Mouse (Mus musculus) cerebellum, adult 8-10 months (tissue): Measurements from ENCODE around the gene Samsn1.

ENCODE experiments used
- DNase-seq: peaks from one replicate; pipeline ENCODE4 v3.0.0; 2022

Gene Samsn1

DNA sequence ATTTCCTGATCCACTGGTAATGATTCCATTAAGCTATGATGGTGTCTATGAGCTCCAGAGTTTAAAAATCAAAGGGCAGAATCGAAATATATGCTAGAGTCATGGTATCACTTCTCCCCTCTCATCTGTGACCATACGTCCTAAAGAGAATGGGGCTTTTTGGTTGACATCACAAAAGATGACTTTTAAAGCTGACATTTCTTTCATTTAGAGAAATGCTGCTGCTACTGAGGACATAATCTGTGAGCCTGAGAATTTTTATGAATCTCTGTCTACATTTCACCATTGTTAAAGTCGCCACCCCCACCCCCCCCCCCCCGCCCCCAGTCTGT lies 91.9 kb downstream of the Samsn1 start:
- no peak for DNase-seq

DNA sequence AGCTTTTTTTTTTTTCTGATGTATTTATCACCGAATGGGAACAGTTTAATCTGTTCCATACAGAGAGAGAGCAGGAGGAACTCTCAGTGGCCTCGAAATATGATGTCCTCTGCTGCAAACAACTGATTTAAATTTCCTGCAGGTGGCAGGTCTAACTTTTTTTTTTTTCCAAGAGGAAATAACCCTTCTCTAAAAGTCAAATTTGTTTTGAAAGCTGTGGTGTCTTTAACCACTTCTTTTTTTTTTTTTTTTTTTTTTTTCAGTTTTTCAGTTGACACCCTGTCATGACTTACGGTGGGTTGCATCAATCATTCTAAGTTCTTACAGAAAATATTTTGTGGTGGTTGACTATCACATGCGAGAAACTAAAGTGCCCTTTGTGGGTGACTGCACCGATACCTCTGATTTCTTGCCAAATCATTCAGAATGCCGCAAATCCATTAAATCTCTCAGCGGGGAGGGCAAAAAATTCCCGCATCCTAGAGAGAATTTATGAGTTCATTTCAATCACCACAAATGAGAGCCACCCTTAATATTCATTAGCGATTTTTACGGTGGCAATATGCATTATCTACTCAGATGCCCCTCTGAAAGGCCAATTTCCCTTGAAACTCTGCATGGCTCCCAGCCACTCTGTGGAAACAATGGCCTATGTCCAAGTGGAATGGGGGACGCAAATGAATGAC lies 92.4 kb downstream of the Samsn1 start:
- DNase-seq, result no peak

DNA sequence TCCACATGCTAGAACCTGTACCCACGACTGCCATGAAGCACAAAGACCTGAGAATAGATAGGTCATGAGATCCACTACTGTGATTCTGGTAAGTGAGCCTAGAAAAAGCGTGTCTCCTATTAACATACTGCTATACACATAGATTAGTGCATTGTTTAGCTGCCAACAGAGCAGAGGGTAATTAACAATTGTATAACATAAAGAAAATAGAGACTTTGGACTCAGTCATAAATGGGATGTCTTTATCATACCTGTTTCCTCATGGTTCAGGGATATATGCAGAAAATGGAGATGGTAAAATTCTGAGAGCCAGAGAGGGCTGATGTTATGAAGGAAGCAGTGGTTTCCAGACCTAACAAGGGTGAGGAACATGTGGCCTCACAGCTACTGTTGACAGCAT lies 95.6 kb downstream of the Samsn1 start:
- no peak for DNase-seq

DNA sequence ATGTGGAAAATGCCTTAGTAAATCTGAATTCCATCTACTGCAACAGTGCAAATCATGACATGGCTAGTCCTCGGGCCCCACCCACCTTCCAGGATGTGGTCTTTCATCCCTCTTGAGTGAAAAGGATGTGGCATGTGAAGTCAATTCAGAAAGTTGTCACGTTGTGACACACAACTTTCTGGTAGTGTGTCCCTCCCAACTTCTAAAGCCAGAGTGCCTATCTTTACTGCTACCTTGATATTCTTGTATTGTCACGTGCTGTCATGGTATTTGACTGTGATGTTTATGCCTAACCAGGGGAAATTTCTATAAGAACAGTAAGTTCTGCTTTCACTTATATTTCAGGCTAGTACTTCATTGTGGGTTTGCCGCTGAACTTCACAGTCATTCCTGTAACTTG lies 101.2 kb downstream of the Samsn1 start:
- DNase-seq, result no peak

DNA sequence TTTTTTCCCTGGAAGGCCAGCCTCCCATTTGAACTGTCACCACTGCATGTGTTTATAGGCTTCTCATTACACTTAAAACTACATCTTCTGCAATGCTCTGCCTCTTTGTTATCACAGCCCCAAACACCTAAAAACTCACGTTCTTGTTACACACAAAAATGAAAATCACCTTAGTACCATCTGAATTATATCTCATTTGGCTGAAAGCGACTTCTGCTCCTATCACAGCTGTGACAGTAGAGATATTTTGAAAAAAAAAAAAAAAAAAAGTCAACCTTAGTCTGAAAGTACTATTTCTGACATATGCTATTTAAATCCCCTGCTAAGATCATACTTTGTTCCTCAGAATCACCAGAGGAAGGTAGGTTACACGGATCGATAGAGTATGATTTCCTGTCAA lies 102.8 kb downstream of the Samsn1 start:
- no peak for DNase-seq

DNA sequence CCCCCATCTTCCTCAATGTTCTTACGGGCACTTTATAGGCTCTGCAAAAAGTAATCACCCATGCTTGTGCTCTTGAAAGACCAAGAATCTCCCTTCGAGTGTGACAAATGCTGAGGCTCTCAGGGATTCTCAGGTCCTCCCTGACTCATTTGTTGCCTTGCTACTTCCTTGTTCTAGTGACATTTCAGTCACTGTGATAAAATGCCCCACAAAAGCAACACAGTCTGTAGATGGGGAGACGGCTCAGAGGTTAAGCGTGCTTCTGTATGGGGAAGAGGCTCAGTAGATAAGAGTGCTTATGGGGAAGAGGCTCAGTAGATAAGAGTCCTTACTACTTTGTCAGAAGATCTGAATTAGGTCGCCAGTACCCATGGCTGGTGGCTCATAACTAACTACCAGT lies 104.4 kb downstream of the Samsn1 start:
- DNase-seq, result no peak

DNA sequence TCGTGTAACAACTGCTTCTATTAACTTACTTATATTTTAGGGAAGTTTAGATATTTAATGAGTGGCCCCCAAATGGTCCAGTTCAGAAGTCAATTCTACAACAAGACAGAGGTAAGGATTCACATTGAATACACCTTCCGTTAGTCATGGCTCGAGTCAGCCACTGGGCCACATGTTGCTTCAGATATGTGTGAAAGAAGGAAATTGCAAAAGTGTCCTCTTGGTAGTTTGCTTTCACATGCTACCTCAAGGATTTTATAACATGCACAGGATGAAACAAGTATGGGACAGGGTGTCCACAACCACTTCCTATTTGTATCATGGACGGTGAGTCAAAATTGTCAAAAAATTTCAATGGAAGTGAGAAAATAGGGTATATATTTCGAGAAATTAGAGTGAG lies 110.0 kb downstream of the Samsn1 start:
- no peak for DNase-seq

DNA sequence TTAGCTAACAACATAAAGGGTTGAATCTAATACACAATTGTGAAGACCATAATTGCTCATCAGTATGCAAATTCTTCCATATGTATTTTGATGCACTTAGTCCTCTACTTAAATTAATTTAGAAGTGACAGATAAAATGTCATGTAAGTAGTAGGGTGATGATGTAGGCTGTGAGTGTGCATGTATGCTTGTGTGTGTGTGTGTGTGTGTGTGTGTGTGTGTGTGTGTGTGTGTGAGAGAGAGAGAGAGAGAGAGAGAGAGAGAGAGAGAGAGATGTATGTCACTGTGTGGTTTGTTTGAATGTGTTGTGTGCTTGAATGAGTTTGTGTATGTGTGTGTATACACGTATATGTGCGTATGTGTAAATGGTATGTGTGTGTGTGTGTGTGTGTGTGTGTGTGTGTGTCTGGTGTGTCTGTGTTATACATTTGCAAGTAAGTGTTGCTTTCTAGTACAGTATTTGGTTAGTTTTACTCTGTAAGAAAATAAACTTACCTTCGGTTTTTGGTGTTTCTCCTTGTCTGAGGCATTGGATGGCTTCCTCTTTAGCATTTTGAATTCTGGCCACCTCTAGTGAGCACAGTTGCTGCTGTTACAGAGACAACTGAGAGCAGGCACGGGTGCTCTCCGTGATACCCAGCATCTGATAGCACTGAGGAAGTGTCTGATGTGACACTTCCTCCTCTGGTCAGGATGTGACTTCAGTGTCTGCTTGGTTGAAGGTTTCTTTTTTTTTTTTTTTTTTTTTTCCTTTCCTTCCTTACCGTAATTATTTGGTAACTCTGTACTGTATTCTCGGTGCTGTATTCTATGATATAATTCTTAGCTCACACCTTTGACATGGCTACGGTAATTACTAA lies 113.2 kb downstream of the Samsn1 start:
- DNase-seq, result no peak

DNA sequence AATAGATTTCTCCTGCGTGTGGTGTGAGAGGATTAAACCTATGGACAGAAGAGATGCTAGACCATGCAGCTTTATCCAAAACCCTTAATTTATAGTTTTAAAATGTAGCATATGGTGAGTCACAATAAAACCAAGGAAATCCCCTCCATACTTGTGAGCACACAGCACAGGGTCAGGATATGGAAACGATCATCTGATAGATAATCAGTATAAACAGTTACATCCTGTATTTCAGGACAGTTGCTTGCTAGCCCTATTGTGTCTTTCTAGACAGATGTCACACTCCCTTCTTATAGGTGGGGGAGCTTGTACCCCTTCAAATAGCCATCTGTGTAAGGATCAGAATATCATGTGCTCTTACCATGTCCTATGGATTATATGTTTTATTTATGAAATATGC lies 115.3 kb downstream of the Samsn1 start:
- no peak for DNase-seq

DNA sequence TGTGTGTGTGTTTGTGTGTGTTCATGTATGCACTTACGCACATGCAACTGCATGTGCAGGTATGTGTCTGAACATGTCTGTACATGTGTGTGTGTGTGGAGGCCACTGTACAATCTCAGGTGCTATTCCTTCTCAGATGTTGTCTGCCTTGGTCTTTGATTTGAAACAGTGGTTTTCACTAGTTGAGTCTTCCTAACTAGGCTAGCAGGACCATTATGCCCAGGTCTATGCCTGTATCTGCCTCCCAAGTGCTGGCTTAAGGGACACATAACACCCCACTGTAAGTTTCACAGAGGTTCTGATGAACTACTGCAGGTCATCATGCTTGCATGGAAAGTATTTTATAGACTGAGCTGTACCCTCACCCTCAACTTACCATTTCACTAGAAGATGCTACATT lies 115.8 kb downstream of the Samsn1 start:
- no peak for DNase-seq

DNA sequence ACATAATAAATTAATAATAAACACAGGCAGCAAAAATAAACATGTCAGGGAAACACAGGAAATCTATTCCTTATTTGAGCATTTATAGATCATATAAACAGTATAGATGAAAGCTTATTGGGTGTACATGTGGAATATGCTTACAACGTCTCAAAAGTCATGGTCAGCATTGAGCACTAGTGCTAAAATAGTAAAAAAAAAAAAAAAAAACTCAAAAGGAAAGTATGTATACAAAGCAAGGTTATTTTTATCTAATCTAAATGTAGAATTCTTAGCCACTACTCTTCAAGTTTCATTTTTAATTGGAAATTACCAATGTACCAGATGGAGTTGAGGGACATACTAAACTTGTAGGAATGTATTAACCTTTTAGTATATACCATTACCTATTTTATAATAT lies 116.8 kb downstream of the Samsn1 start:
- no peak for DNase-seq

DNA sequence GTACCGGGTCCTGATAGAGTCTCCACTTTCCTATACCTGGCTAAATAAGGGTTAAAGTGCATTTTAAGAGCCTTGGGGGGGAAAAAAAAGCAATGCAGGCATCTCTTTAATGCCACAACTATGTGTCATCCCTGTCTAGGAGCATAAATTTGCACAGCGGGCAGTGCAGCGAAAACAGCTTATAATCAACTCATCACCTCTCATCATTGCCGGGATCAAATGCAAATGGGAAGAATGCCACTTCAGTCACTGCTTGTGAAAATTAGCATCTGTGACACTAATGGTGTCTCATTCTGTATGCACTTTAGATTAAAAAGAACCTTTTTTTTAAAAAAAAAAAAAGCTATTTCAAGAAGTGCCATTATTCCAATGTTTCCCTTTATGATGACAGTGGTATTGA lies 118.0 kb downstream of the Samsn1 start:
- no peak for DNase-seq

DNA sequence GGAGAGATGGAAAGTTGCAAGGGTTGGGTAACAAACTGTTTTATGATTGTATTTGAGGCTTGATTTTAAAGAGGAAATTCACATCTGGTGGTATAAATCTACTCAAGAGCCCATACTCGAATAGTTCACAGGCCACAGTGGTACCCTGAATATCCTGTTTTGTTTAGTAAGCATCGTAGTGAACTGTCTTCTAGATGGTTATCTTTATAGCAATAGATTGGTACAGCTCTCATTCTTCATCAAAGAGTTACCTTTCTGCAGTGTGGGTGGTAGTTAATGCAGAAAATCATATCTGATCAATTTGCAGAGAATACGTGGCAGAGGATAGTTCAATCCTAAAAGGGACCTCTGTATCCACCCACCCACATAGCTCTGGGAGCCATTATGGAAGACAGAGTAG lies 119.1 kb downstream of the Samsn1 start:
- DNase-seq, result no peak

DNA sequence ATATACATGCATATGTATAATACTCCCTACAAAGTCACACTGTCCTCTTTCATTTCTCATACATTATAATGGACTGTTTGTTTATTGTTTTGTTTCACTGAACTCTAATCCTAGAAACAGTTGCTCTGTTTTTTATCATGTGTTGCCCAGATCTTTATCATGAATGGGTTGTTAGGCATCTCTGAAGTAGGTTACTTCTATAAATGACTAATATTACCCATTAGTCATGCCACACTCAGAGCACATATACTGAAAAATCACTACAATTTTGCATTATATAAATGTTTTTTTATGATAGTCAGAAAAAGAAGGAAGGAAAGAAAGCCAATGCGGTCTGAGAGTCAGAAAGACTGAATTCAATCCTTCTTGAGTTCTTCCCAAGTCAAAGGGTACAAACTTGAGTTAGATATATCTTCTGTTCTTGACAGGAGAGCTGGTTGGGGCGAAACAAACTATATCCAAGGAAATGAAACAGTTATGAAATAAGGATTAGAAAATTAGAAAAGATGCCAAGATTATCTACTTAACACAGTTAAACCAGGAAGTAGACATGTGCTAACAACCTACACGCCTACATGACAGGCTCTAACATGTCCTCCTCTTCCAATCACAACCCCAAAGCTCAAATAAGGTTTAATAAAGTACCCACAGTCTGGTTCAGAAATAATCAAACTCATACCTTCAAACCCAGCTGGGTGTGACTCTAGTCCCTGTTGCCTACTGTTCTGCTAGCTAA lies 122.0 kb downstream of the Samsn1 start:
- DNase-seq, result no peak

DNA sequence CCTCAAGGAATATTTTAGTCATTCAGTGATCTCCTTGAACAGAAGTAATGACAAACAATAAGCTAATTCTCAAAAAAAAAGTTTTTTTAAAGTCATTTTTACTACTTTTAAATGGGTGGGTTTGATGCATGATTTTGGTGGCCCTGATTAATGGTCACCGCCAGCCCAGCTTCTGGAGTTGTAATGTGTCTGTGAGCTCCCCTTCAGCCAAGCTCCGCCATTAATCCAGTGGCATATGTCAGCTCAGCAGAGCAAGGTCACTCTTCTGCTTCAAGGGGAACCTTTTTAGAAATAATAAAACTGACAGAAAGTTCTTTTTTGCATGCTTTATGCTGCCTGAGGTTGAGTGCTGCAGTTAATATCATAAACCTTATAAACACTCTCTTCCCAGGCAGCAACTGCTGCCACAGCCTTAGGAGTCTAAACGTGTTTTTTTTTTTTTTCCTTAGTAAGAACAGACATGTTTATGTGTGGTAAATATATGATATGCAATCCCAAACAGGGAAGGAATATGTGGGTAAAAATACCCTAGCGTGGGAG lies 124.2 kb downstream of the Samsn1 start:
- no peak for DNase-seq

DNA sequence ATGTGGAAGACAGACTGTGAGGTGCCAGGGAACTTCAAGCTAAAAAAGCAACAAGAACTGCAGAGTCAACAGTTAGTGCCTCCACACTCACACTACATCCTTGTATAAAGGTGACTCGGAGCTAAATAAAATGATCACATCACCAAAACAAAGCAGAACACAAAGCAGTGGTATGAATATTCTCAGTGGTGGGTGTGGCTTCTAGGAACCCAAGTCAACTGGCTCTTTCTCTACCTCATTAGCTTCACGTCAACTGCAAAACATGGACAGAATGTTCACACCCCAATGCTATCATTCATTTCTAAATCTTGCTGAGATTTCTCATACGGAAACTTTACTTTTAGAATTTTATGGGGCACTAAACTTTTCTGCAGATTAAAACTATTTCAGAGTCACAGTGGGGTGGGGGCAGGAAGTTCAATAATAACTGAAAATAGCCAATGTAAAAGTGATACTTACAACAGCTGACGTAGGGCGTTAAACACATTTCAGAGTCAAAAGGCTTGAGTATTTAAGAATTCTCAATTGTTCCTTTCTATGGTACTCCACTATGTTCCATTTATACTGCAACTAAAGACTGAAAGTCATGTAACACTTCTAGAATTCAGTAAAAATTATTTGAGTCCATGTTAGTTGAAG lies 127.7 kb downstream of the Samsn1 start:
- DNase-seq, result no peak

DNA sequence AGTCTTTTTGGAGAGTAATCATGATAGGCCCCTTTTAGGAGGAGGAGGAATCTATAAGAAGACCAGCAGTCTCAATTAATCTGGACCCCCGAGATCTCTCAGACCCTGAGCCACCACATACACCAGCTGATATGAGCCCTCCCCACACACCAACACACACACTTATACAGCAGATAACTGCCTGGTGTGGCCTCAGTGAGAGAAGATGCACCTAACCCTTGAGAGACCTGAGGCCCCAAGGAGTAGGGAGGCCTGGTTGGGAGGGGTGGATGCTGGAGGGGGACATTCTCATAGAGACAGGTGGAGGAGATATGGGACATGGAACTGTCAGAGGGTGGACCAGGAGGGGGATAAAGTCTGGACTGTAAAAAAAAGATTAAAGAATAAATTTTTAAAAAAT lies 128.6 kb downstream of the Samsn1 start:
- no peak for DNase-seq

DNA sequence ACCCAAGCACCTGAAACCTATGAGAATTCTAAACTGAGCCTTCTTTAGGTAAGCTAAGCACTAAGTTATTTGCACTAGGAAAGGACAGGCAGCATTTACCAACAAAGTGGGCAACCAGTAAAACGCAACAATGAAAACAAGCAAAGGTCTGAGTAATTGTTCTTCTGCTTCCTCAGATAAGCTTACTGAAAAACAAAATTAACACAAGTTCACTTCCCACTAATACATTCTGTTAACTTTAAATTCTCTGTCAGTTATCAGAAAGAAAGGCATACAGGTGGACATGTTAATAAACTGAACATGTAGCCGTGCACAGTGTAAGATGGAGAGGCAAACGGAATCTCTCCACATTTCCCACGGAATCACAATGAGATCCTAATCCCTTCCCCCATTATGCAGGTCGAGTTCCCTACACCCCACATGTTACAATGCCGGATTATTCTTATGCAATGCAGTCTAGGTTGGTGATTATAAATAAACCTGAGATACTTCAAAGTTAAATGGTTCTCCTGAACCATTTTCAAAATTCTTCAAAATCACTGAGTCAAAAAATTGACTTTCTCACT lies 132.9 kb downstream of the Samsn1 start:
- no peak for DNase-seq

DNA sequence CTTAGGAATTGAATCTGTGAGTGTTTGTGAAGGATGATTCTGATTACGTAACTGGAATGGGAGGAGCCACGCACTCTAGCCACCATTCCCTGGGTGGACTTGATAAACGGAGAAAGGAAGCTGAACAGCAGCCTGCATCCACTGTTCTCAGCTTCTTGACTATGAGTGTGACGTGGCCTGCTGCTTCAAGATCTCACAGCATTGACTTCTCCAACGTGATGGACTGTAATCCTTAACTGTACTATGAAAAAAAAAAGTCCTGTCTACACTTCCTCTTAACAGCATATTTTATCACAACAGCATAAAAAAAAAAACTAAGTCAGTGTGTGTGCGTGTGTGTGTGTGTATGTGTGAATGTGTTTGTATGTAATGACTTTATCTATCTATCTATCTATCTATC lies 134.9 kb downstream of the Samsn1 start:
- DNase-seq, result no peak

DNA sequence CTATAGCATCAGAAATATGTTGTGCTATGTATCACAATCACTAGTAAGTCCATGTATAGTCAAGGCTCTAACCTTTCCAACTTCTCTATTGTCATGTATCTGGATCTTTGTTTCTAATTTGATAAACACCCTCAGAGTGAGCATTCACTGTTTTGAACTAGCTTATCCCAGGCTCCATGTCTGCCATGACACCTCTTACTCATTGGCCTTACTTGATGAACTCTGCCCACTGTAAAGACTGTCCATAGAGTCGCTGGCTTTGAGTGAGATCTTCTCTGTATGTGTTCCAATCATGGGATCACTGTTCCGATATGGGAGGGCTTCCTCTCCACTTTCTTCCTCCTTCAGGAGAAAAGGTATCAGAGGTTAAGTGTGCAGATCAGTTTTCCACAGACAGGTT lies 143.2 kb downstream of the Samsn1 start:
- DNase-seq, result no peak

DNA sequence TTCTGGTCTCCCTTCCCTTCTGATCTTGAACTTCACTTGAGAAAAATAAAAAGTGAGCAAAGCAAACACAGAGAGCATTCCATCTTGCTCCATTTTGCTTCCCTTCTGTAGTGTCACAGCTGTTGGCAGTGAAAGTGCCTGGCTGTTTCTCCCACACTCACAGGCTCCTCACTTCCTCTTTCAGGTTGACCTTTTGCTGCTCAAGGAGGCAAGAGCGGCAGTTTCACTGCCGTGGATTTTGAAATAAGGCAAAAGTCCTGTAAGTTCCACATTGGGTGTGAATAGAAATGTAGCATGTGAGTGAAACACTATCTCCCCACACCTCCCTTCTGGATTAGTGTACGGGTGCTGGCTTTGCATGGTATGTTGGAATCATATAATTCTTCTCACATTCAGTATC lies 144.9 kb downstream of the Samsn1 start:
- DNase-seq, result no peak

DNA sequence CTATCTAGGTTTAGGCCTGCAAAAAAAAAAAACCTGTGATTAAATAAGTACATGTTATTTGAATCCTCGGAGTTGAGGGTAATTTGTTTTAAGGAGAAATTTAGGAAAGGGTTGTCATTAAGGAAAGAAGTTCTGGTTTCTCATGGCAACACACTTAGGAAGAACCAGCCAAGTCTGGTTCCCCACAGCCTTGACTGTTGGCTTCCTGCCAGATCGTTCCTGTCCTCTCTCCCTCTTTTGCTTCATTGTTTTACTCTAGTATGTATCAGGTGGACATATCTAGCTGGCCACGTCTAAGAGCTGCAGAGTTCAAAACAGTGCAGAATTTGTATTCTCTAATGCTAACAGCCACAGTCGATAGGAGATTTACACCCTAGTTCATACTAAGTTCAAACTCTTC lies 146.2 kb downstream of the Samsn1 start:
- DNase-seq, result no peak

DNA sequence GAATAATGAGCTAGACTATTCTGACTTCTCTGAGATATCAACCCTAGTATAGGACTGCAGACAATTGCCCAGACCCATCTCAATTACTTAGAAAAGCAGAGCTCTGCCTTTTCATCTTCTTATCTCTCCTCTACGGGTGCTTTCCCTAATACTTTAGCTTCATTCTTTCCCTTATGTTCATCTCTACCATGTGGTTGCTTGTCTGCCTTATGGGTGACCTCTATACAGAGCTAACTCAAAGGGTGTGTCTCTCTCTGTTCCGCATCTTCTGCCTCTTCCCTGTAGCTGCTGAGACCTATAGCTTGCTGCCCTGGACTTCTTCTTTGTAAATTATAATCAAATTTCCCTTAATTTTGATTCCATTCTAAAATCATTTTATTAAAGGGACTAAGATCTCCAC lies 147.6 kb downstream of the Samsn1 start:
- DNase-seq, result no peak
